Mouse (Mus musculus) B cell, adult 62 days (primary cell): ENCODE results near the gene Alpk3. TPM values are rescaled to one million over a fixed set of nuclear protein-coding genes. Genes with fewer than 3 reads are reported as not detected.

ENCODE experiments used
- total RNA-seq: library from RNA; stranded (reverse); gene quantifications from 4 replicates; pipeline ENCODE4 v1.2.4, GENCODE M21; 2023

The Alpk3 gene
- total RNA-seq: 0.36 to 0.52 TPM (median 0.46 TPM) in 4 replicates

GRCm38 (mm10) chr7:81057471-81057870, at the start of gene Alpk3:
Gene Alpk3 (plus strand): TSS chr7:81057600.

DNA sequence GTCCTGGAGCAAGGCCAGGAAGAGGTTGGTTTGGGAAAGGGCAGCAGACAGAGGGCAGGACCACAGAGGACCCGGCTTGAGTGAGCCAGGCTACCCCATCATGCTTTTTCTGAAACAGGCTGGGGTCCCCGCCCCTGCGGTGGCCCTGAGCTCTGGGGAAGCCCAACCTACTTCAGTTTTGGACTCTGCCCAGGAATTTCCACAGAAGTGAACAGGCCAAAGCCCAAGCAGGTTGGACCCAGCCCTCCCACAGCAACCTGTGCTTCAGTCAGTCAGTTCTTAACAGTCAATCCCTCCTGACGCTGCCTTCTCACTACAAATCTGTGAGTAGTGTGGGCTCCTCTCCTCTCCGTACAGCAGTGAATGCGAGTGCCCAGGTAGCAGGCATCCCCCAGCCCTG, 57.2 kb downstream of the Alpk3 start, which contains the start of gene Slc28a1:
Slc28a1 (plus strand) TSS at position 245 of the 400 bp plus-strand sequence.

Other genes starting within 250 kb of the Alpk3 start
- gene Iqgap1, start 231.6 kb upstream of the Alpk3 start, total RNA-seq: 506 to 531 TPM (median 513 TPM) in 4 replicates
- 5.4 to 9.0 TPM (median 6.5 TPM) in 4 replicates for gene Zscan2, start 196.7 kb upstream of the Alpk3 start, total RNA-seq
- 13.5 to 27.1 TPM (median 16.9 TPM) in 4 replicates for gene Wdr73, start 156.3 kb upstream of the Alpk3 start, total RNA-seq
- gene Nmb, start 152.5 kb upstream of the Alpk3 start, total RNA-seq: 11.8 to 17.5 TPM (median 13.8 TPM) in 4 replicates
- 84.9 to 101 TPM (median 90.3 TPM) in 4 replicates for gene Sec11a, start 109.8 kb upstream of the Alpk3 start, total RNA-seq
- gene Zfp592, start 63.9 kb upstream of the Alpk3 start, total RNA-seq: 103 to 125 TPM (median 112 TPM) in 4 replicates
- gene Slc28a1, start 57.2 kb downstream of the Alpk3 start, total RNA-seq: not detected in 4 replicates
- gene Pde8a, start 156.0 kb downstream of the Alpk3 start, total RNA-seq: 11.7 to 15.1 TPM (median 14.4 TPM) in 4 replicates